Mouse (Mus musculus) R1 (cell line): ENCODE results near the gene Fas.

Source experiments
- DNase-seq: peaks from one replicate; pipeline ENCODE4 v3.0.0-alpha.2; 2018; ENCODE audit warnings: low read depth, low spot score

Gene Fas

GRCm38 (mm10) chr19:34369551-34369950 lies 79.1 kb downstream of the Fas start:
- peak; percentile 6 for DNase-seq

GRCm38 (mm10) chr19:34370397-34370796 lies 79.9 kb downstream of the Fas start:
- no peak for DNase-seq
